Mouse (Mus musculus) cerebellum, adult 2 months (tissue): Measurements from ENCODE around the gene Stat2. TPM values are rescaled to one million over a fixed set of nuclear protein-coding genes. Genes with fewer than 3 reads are reported as not detected.
"Not testable (repeated sequence)": the region's sequence is repeated elsewhere in the genome, so short reads cannot be mapped to it uniquely, and the experiment has no call there.

Experiments
- DNase-seq, 2 experiments: peaks; one replicate each; pipeline ENCODE4 v3.0.0; 2021
- H3K27ac ChIP-seq: fragments of 200-500 bp; 2 replicates; pipeline ENCODE4 v1.5.1; 2012; ENCODE audit warnings: low read length, control low read depth, inconsistent platforms; ENCODE audit not compliant: insufficient read depth
- H3K27me3 ChIP-seq: fragments of 200-500 bp; 2 replicates; pipeline ENCODE4 v1.6.1; 2012; ENCODE audit warnings: inconsistent platforms, mild to moderate bottlenecking, low read length, moderate library complexity; ENCODE audit not compliant: control insufficient read depth, insufficient read depth
- H3K4me1 ChIP-seq: fragments of 200-500 bp; 2 replicates; pipeline ENCODE4 v1.6.1; 2011; ENCODE audit warnings: low read length; ENCODE audit not compliant: control insufficient read depth, insufficient read depth
- H3K4me3 ChIP-seq: fragments of 200-500 bp; replicated peaks from 2 replicates; pipeline ENCODE3; 2011; ENCODE audit warnings: mild to moderate bottlenecking, low read depth, low read length, control low read depth; ENCODE audit not compliant: insufficient read depth
- CTCF ChIP-seq: fragments of 200-500 bp; IDR thresholded peaks from 2 replicates; pipeline ENCODE4 v1.5.1; 2011; ENCODE audit warnings: low read depth, mild to moderate bottlenecking, control low read depth, low read length, moderate library complexity, borderline replicate concordance; ENCODE audit not compliant: insufficient read depth
- POLR2A ChIP-seq: fragments of 200-500 bp; IDR thresholded peaks from 2 replicates; pipeline ENCODE4 v1.6.1; 2011; ENCODE audit warnings: low read length, control low read depth, borderline replicate concordance; ENCODE audit not compliant: insufficient read depth
- WGBS: fragments of 180-500 bp; shearing (Covaris S2); methylation state at CpG from one replicate; pipeline ENCODE4 v1.1.7; 2018; 5-methylcytosine and 5-hydroxymethylcytosine counted together
- polyA plus RNA-seq: library from polyadenylated mRNA; depleted of rRNA; stranded (reverse); fragments of >200 nt; gene quantifications from 2 replicates; pipeline ENCODE4 v1.2.3, GENCODE M21; 2012

The Stat2 gene
- polyA plus RNA-seq, 1 experiment: 94.4 TPM

DNA sequence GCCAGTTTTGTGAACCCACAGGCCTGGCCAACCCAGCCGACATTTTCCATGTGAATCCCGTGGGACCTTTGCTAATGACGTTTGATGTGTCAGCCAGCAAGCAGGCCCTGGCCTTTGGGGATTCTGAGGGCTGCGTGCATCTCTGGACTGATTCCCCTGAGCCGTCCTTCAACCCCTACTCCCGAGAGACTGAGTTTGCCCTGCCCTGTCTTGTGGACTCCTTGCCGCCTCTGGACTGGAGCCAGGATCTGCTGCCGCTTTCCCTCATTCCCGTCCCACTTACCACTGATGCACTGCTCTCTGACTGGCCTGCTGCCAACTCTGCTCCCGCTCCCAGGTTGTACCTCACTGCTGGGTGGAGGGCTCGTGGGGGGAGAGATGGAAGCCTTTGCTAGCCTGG, 39.8 kb downstream of the Stat2 start:
- peak; percentile 52 to 58 for DNase-seq
- no peaks in the 10 kb centered on the region for H3K27me3 ChIP-seq
- TF ChIP-seq POLR2A (no peak), CTCF (no peak)
- no peak overlapping the region for H3K27ac ChIP-seq
- H3K4me3 ChIP-seq: no peak overlapping the region
- H3K4me1 ChIP-seq: peaks cover 7% of the 10 kb centered on the region
- 14% methylated on average over 11 of the region's 11 CpGs for WGBS

DNA sequence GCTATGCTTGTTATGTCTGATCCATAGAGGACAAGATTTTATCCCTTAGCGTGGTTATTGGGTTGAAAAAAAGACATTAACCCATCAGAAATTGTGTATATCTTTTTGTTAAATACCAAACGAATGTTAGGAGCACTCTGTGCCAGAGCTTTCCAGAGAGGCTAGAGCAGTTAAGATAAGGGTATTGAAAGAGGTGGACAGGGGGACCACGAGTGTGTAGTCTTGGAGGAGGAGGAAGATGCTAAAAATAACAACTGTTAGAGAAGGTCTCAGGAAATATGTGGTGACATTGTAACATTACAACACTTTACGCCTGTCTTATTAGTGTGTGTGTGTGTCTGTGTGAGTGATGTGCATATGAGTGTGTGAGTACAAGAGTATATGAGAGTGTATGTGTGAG, 40.5 kb downstream of the Stat2 start:
- H3K4me1 ChIP-seq: peaks cover 7% of the 10 kb centered on the region
- no peak overlapping the region for H3K27ac ChIP-seq
- WGBS: 82% methylated on average over 4 of the region's 4 CpGs
- no peak overlapping the region for H3K4me3 ChIP-seq
- DNase-seq: no peak
- TF ChIP-seq CTCF (no peak), POLR2A (no peak)
- no peaks in the 10 kb centered on the region for H3K27me3 ChIP-seq

DNA sequence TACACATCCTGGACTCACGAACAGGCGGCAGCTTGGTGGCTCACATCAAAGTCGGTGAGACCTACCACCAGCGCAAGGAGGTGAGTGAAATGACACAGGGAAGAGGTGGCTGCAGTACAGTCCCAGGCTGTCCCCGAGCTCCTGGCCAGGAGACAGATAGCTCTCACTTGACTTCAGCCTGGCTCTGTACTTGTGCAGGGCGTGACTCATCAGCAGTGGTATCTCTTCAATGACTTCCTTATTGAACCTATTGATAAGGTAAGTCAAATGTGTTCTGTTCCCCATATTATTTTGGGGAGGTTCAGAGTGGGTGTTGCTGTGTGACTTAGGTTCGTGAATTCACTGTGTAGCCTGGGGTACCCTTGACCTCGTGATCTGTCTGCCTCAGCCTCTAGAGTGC, 45.2 kb downstream of the Stat2 start:
- Histone ChIP-seq H3K4me3 (no peak overlapping the region), H3K27ac (no peak overlapping the region), H3K27me3 (no peaks in the 10 kb centered on the region), H3K4me1 (peaks cover under 1% of the 10 kb centered on the region; the same call in 1 of the 2 replicates)
- WGBS: 94% methylated on average over 8 of the region's 8 CpGs
- DNase-seq: no peak
- TF ChIP-seq POLR2A (no peak), CTCF (no peak)

DNA sequence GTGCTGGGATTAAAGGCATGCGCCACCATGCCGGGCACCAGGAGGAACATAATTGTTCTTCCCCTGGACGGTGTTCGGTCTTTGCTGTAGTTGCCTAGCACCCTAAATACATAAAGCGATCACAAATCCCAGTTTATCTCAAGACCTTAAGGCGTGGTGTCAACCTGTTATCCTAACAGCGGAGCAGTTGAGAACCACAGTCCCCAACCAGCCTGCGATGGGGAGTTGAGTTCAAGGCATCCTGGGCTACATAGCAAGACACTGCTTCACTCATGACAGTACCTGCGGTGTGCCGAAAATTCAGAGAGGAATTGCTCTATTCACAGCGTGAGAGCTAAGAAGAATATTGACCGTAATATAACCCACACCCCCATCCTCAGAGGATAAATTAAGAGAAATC, 51.3 kb downstream of the Stat2 start:
- no peaks in the 10 kb centered on the region; the same call in 1 of the 2 replicates for H3K4me1 ChIP-seq
- no peak overlapping the region for H3K27ac ChIP-seq
- no peak overlapping the region for H3K4me3 ChIP-seq
- 46% methylated on average over 12 of the region's 12 CpGs for WGBS
- DNase-seq: no peak
- no peak for TF ChIP-seq CTCF
- no peak for TF ChIP-seq POLR2A
- no peaks in the 10 kb centered on the region for H3K27me3 ChIP-seq

DNA sequence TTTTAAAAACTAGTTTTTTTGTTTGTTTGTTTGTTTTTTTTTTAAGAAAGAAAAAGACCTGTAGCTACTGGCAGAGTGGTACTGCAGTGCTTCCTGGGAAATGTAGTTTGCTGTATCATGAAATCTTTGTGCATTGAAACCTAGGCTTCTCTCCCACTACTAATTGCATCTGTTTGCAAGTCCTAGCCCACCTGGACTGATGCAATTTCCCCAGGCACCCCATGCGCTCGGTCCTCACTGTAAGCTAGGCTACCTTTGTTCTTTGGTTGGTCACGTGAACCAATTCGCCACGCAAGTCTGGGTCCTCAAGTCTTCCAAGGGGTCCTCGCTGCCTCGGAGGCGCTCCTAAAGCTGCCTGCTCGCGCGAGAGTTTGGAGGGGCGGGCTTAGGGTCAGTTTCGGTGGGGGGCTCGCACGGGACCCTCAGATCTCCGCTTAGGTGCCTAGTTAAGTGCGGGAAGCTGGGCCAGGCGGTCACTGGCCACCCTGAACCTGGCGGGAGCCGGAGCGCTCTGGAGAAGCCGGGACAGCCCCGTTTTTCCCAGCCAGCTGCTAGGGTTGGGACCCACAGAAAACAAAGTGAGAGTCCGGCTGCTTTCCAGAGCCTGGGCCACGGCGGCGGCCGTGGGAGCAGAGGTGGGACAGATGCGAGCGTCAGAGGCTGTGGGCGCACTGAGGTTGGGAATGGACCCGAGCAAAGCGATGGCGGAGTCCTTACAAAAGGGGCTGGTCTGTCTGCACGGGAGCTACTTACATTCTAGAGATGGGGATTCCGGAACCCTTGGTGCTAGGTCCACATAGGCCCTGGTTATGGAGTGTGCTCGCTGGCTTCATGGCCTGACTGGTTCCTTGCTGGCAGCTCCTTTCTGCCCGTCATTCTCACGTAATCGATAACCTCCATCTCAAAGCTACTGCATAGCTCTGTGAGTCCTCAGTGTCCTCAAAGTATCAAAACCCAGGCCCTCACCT, 52.1 kb downstream of the Stat2 start, which contains the start of gene Cnpy2:
Gene Cnpy2, plus strand, starts transcription at position 319 of the 968 bp plus-strand sequence.
- WGBS: under 1% methylated on average over 40 of the region's 40 CpGs
- no peaks in the 10 kb centered on the region for H3K27me3 ChIP-seq
- DNase-seq: peak; percentile 78 to 85

DNA sequence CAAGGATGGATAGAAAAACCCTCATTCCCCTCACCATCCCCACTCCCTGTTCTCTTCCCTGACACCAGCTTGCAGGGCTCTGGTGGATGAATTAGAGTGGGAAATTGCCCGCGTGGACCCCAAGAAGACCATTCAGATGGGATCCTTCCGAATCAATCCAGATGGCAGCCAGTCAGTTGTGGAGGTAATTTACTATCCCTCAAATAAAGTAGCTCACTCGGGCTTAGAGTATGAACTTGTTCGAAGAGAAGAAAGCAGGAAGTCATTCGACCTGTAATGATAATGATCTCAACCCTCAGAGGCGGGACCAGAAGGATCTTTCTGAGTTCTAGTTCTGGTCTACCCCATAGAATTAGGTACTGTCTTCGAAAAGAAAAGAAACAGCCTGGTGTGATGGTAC, 53.2 kb downstream of the Stat2 start:
- Histone ChIP-seq H3K4me3 (peak overlapping the region; percentile 98), H3K27ac (no peak overlapping the region), H3K4me1 (no peaks in the 10 kb centered on the region; the same call in 1 of the 2 replicates), H3K27me3 (no peaks in the 10 kb centered on the region)
- TF ChIP-seq POLR2A (no peak), CTCF (no peak)
- 82% methylated on average over 8 of the region's 8 CpGs for WGBS
- DNase-seq: no peak

More for the DNA sequence above, 52.1 kb downstream of the Stat2 start, which contains the start of gene Cnpy2:
- Histone ChIP-seq H3K27ac (peak within 1 kb of the TSS; percentile 91), H3K4me1 (no peaks in the 10 kb centered on the region; the same call in 1 of the 2 replicates), H3K4me3 (peak within 1 kb of the TSS; percentile 98)
- TF ChIP-seq POLR2A (0 out of 2 replicates have a peak, but pooled peaks have one; percentile 29), CTCF (no peak)

DNA sequence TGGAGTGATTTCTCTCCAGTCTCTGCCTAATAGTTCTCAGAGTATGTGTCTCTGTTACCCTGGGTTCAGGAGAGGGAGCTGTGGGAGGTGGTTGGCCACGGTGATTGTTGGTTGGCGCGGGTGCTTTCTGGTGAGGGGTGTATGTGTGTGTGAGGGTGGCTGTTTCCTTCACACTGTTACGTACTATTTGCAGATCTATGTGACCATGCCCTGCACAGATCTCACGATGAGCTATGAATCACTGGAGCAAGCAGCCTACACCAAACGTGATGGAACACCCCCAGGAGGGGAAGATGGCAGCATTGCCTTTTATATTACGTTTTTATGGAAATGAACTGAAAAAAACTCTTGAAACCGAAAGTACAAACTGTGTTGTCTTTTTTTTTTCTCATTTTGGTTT, 56.5 kb downstream of the Stat2 start:
- DNase-seq: no peak
- H3K4me3 ChIP-seq: no peak overlapping the region
- no peak overlapping the region for H3K27ac ChIP-seq
- WGBS: 93% methylated on average over 8 of the region's 8 CpGs
- TF ChIP-seq CTCF (no peak), POLR2A (no peak)
- no peaks in the 10 kb centered on the region for H3K27me3 ChIP-seq
- no peaks in the 10 kb centered on the region; the same call in 1 of the 2 replicates for H3K4me1 ChIP-seq

DNA sequence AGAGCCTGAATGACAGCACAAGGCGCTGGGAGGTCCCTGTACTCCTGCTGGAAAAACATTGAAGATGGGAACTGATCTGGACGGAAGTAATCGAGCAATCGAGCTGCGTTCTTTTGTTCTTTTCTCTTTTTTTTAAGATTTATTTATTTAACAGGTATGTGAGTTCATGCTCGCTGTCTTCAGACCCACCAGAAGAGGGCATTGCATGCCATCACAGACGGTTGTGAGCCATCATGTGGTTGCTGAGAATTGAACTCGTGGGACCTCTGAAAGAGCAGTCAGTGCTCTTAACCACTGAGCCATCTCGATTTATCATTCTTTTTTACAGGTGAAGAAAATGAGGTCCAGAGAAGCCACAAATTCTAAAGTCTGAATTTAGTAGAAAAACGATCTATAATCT, 57.3 kb downstream of the Stat2 start:
- WGBS: 86% methylated on average over 10 of the region's 10 CpGs
- TF ChIP-seq CTCF: 0 out of 2 replicates have a peak, but pooled peaks have one; percentile 14
- TF ChIP-seq POLR2A: no peak
- DNase-seq: no peak
- no peak overlapping the region for H3K27ac ChIP-seq
- H3K4me1 ChIP-seq: no peaks in the 10 kb centered on the region; the same call in 1 of the 2 replicates
- no peak overlapping the region for H3K4me3 ChIP-seq
- H3K27me3 ChIP-seq: no peaks in the 10 kb centered on the region

DNA sequence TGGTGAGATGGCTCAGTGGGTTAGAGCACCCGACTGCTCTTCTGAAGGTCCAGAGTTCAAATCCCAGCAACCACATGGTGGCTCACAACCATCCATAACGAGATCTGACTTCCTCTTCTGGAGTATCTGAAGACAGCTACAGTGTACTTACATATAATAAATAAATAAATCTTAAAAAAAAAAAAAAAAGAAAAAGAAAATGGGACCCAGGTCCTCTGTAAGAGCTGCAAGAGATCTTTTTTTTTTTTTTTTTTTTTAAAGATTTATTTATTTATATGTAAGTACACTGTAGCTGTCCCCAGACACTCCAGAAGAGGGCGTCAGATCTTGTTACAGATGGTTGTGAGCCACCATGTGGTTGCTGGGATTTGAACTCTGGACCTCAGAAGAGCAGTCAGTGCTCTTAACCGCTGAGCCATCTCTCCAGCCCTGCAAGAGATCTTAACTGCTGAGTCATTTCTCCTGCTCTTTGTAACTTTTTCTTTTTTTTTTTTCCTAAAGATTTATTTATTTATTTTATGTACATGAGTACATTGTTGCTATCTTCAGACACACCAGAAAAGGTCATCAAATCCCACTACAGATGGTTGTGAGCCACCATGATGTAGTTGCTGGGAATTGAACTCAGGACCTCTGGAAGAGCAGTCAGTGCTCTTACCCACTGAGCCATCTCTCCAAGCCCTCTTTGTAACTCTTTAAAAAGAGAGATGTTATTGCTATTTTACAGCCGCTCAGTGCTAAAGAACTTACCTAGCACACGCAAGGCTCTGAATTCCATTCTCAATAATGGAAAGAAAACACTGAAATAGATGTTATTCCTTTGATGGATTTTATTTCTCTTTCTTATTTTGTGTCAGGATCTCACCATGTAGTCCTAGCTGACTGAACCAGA, 62.2 kb downstream of the Stat2 start:
- 76% methylated on average over 6 of the region's 6 CpGs for WGBS
- H3K4me1 ChIP-seq, H3K4me3 ChIP-seq, H3K27me3 ChIP-seq, DNase-seq, H3K27ac ChIP-seq: not testable (repeated sequence)
